Mouse (Mus musculus): ENCODE measurements around the gene Cilp.

DNA sequence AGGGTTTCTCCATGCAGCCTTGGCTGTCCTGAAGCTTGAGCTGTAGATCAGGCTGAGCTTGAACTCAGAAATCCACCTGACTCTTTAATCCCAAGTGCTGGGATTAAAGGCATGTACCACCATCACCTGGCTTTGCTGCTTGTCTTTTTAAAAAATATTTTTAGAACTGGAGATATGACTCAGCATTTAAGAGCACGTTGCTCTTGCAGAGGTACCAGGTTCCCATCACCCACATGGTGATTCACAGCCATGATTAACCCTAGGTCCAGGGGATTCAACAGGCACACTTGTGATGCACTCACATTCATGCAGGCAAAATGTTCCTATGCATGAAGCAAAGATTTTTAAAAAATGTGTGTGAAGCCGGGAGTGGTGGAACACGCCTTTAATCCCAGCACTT is 27.4 kb downstream of the Cilp start:
- TF ChIP-seq HCFC1 (IDR thresholded peaks at IDR 0.05; ENCODE audit: borderline replicate concordance, insufficient read depth, low read length) = no peak
- TF ChIP-seq ZNF384 (IDR thresholded peaks at IDR 0.05; ENCODE audit: low read depth, low read length) = no peak
